Mouse (Mus musculus) embryonic facial prominence, embryonic 13.5 days (tissue): Measurements from ENCODE around the gene Tgfbr3. TPM values are rescaled to one million over a fixed set of nuclear protein-coding genes. Genes with fewer than 3 reads are reported as not detected.

ENCODE experiments used
- ATAC-seq: fragments of 200-750 bp; cut with Nextera tagmentation; 2 replicates; pipeline ENCODE4 v1.8.0; 2017; ENCODE audit warnings: low read depth; ENCODE audit not compliant: insufficient number of reproducible peaks, insufficient read depth, low FRiP score, low TSS enrichment
- H3K27ac ChIP-seq: fragments of 300-500 bp; sonication (generic); 2 replicates; pipeline ENCODE4 v1.5.1; 2015; ENCODE audit warnings: moderate library complexity, mild to moderate bottlenecking, inconsistent platforms
- H3K27me3 ChIP-seq: fragments of 300-500 bp; sonication (generic); 2 replicates; pipeline ENCODE4 v1.6.1; 2015; ENCODE audit warnings: mild to moderate bottlenecking, inconsistent platforms
- H3K36me3 ChIP-seq: fragments of 300-500 bp; sonication (generic); 2 replicates; pipeline ENCODE4 v1.6.1; 2015; ENCODE audit warnings: mild to moderate bottlenecking, inconsistent platforms
- H3K4me1 ChIP-seq: fragments of 300-500 bp; sonication (generic); 2 replicates; pipeline ENCODE4 v1.6.1; 2015; ENCODE audit warnings: inconsistent platforms
- H3K4me2 ChIP-seq: fragments of 300-500 bp; sonication (generic); 2 replicates; pipeline ENCODE4 v1.6.1; 2015; ENCODE audit warnings: moderate library complexity, mild to moderate bottlenecking, inconsistent platforms
- H3K4me3 ChIP-seq: fragments of 300-500 bp; sonication (generic); 2 replicates; pipeline ENCODE4 v1.5.1; 2015; ENCODE audit warnings: mild to moderate bottlenecking, inconsistent platforms
- H3K9ac ChIP-seq: fragments of 300-500 bp; sonication (generic); 2 replicates; pipeline ENCODE4 v1.6.1; 2015; ENCODE audit warnings: mild to moderate bottlenecking, inconsistent platforms
- H3K9me3 ChIP-seq: fragments of 300-500 bp; sonication (generic); 2 replicates; pipeline ENCODE4 v1.6.1; 2016; ENCODE audit warnings: inconsistent platforms
- WGBS: fragments of 180-500 bp; shearing (Covaris S2); methylation state at CpG from one replicate; pipeline ENCODE4 v1.1.7; 2015; ENCODE audit warnings: mixed read lengths; 5-methylcytosine and 5-hydroxymethylcytosine counted together
- polyA plus RNA-seq: library from polyadenylated mRNA; unstranded; fragments of >200 nt; fragmentation: Nextera tagmentation; extraction: Ambion mirVana; gene quantifications from 2 replicates; pipeline ENCODE4 v1.2.1, GENCODE M21; 2015

Gene Tgfbr3
- polyA plus RNA-seq, 1 experiment from 2014 or later = 35.9 TPM

DNA sequence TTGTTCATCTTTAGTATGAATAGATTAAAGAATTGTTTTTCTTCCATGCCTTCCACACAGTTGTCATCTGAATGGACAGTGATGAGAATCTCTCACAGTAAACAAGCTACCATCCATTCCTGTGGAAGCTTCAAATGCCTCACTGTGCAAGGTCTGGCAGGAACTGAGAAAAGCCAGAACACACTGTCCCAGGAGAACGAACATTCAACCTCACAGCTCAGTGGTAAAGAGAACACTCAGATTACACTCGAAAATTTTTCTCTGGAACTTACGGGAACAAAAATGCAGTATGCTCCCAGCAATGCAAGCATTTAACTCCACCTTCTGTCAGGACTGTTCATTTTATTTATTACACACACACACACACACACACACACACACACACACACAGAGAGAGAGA is 13.2 kb downstream of the Tgfbr3 start:
- Histone ChIP-seq H3K4me1 (peaks cover 43% of the 10 kb centered on the region), H3K27ac (no peak overlapping the region; the same call in 1 of the 2 replicates), H3K36me3 (peaks cover 10% of the 10 kb centered on the region), H3K9me3 (no peaks in the 10 kb centered on the region), H3K4me2 (no peak overlapping the region), H3K9ac (no peak overlapping the region), H3K4me3 (no peak overlapping the region), H3K27me3 (no peaks in the 10 kb centered on the region)
- WGBS = 30% methylated on average over 3 of the region's 3 CpGs
- ATAC-seq = no peak

GRCm38 (mm10) chr5:107272252-107273028 is 17.0 kb downstream of the Tgfbr3 start:
- 56% methylated on average over 11 of the region's 11 CpGs for WGBS
- Histone ChIP-seq H3K36me3 (no peaks in the 10 kb centered on the region), H3K9ac (no peak overlapping the region), H3K4me3 (no peak overlapping the region), H3K4me1 (peaks cover 65% of the 10 kb centered on the region), H3K27ac (no peak overlapping the region), H3K4me2 (no peak overlapping the region), H3K27me3 (no peaks in the 10 kb centered on the region), H3K9me3 (no peaks in the 10 kb centered on the region)
- no peak for ATAC-seq

DNA sequence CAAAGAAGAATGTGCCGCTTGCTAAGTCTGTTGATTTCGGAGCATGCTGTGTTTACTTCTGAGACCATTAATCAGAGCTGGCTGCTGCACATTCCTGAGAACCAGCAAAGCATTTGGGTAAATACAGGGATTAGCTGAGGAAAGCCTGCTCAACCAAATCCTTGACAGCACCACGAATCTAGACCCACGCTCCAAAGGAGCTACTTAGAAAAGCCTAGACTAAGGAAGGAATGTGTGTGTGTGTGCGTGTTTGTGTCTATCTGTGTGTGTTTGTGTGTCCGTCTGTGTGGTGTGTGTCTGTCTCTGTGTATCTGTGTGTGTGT is 20.5 kb downstream of the Tgfbr3 start:
- Histone ChIP-seq H3K4me3 (no peak overlapping the region), H3K4me1 (peaks cover 58% of the 10 kb centered on the region), H3K9me3 (no peaks in the 10 kb centered on the region), H3K27ac (peak overlapping the region; percentile 79), H3K27me3 (no peaks in the 10 kb centered on the region), H3K9ac (no peak overlapping the region), H3K36me3 (peaks cover 9% of the 10 kb centered on the region; the same call in 1 of the 2 replicates), H3K4me2 (peak overlapping the region; percentile 44)
- 22% methylated on average over 6 of the region's 6 CpGs for WGBS
- ATAC-seq = no peak

GRCm38 (mm10) chr5:107268121-107269005 is 21.1 kb downstream of the Tgfbr3 start:
- H3K4me1 ChIP-seq = peaks cover 55% of the 10 kb centered on the region
- H3K4me2 ChIP-seq = peak overlapping the region; percentile 44

GRCm38 (mm10) chr5:107266566-107266965 is 22.9 kb downstream of the Tgfbr3 start:
- Histone ChIP-seq H3K4me1 (peaks cover 47% of the 10 kb centered on the region), H3K4me3 (no peak overlapping the region), H3K27ac (no peak overlapping the region), H3K4me2 (no peak overlapping the region), H3K9ac (no peak overlapping the region), H3K9me3 (no peaks in the 10 kb centered on the region), H3K36me3 (peaks cover 9% of the 10 kb centered on the region; the same call in 1 of the 2 replicates), H3K27me3 (no peaks in the 10 kb centered on the region)
- ATAC-seq = no peak
- 86% methylated on average over 3 of the region's 3 CpGs for WGBS

More at GRCm38 (mm10) chr5:107268121-107269005, 21.1 kb downstream of the Tgfbr3 start:
- H3K36me3 ChIP-seq = peaks cover 9% of the 10 kb centered on the region; the same call in 1 of the 2 replicates
- ATAC-seq = no peak
- H3K27me3 ChIP-seq = no peaks in the 10 kb centered on the region
- 23% methylated on average over 16 of the region's 16 CpGs for WGBS
- H3K27ac ChIP-seq = peak overlapping the region; percentile 79
- H3K4me3 ChIP-seq = no peak overlapping the region
- no peaks in the 10 kb centered on the region for H3K9me3 ChIP-seq
- 0 out of 2 replicates have a peak overlapping the region, but pooled peaks have one; percentile 27 for H3K9ac ChIP-seq

DNA sequence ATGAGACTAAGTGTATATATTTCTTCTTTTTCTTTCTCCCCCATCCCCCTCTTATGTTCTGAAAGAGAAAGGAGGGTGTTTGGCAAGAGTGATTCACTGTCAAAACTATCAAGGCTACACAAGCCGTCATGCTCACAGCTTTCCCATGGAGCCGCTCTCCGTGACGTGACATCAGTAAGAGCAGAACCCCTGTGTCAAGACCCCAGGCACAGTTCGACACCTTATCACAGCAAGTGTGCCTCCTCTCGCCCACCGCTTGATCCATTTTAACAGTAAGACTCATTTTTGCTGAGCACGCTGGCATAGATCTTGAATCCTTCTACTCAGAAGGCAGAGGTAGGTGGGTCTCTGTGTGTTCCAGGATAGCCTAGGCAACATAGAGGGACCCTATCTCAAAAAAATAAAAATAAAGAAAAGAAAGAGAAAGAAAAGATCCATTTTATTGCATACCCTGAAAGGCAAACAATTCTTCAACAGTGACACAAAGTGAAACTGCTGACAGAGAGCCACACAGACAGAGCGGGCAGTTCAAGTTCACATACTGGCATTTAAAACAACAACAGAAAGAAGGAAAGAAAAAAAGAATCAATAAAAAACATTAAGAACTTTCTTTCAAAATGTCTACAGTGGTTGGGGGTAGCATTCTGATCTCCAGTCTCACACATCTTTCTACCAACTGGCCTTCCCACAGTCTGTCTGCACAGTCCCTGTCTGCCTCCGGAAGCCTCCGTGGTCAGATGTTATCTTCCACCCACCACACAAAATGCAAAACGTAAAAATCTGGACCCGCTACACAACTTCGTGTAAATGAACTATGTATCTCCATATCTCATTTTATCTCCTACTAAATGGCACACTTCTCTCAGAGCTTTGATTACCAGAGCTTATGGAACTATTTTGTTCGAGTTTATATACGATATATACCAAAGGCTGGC is 24.7 kb downstream of the Tgfbr3 start:
- Histone ChIP-seq H3K4me1 (peaks cover 41% of the 10 kb centered on the region), H3K27ac (no peak overlapping the region), H3K9ac (no peak overlapping the region), H3K36me3 (peaks cover 9% of the 10 kb centered on the region; the same call in 1 of the 2 replicates), H3K9me3 (no peaks in the 10 kb centered on the region), H3K4me3 (no peak overlapping the region), H3K27me3 (no peaks in the 10 kb centered on the region), H3K4me2 (no peak overlapping the region)
- 86% methylated on average over 16 of the region's 16 CpGs for WGBS
- ATAC-seq = no peak

DNA sequence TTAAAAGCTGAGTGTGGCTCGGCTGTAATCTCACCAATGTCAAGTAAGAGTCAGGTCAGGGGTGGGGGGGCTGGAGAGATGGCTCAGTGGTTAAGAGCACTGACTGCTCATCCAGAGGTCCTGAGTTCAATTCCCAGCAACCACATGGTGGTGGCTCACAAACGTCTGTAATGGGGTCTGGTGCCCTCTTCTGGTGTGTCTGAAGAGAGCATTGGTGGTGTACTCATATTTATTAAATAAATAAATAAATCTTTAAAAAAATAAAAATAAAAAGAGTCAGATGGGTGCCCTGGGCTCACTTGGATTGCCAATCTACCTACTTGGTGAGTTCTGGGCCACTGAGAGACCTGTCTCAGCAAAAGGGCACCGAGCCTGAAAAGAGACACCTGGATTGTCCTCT is 25.6 kb downstream of the Tgfbr3 start:
- no peaks in the 10 kb centered on the region for H3K9me3 ChIP-seq
- H3K9ac ChIP-seq = no peak overlapping the region
- H3K27ac ChIP-seq = no peak overlapping the region
- no peaks in the 10 kb centered on the region for H3K27me3 ChIP-seq
- peaks cover 14% of the 10 kb centered on the region for H3K36me3 ChIP-seq
- no peak overlapping the region for H3K4me3 ChIP-seq
- 87% methylated on average over 3 of the region's 3 CpGs for WGBS
- no peak for ATAC-seq
- no peak overlapping the region for H3K4me2 ChIP-seq
- peaks cover 33% of the 10 kb centered on the region for H3K4me1 ChIP-seq

- H3K4me1 ChIP-seq = peaks cover 16% of the 10 kb centered on the region
- H3K27me3 ChIP-seq = no peaks in the 10 kb centered on the region
- no peak overlapping the region for H3K27ac ChIP-seq
- no peak overlapping the region for H3K4me3 ChIP-seq
- H3K36me3 ChIP-seq = peaks cover 17% of the 10 kb centered on the region
- 81% methylated on average over 6 of the region's 6 CpGs for WGBS
- no peak overlapping the region for H3K4me2 ChIP-seq
- no peak for ATAC-seq
- no peaks in the 10 kb centered on the region for H3K9me3 ChIP-seq
- H3K9ac ChIP-seq = no peak overlapping the region
Measured at GRCm38 (mm10) chr5:107261930-107262329, 27.5 kb downstream of the Tgfbr3 start.

GRCm38 (mm10) chr5:107260708-107261495 is 28.5 kb downstream of the Tgfbr3 start:
- no peak overlapping the region for H3K4me3 ChIP-seq
- no peaks in the 10 kb centered on the region for H3K9me3 ChIP-seq
- no peak overlapping the region for H3K27ac ChIP-seq
- H3K27me3 ChIP-seq = no peaks in the 10 kb centered on the region
- H3K9ac ChIP-seq = no peak overlapping the region
- ATAC-seq = no peak
- no peak overlapping the region for H3K4me2 ChIP-seq
- peaks cover 15% of the 10 kb centered on the region for H3K4me1 ChIP-seq
- peaks cover 17% of the 10 kb centered on the region for H3K36me3 ChIP-seq
- WGBS = 64% methylated on average over 10 of the region's 10 CpGs

DNA sequence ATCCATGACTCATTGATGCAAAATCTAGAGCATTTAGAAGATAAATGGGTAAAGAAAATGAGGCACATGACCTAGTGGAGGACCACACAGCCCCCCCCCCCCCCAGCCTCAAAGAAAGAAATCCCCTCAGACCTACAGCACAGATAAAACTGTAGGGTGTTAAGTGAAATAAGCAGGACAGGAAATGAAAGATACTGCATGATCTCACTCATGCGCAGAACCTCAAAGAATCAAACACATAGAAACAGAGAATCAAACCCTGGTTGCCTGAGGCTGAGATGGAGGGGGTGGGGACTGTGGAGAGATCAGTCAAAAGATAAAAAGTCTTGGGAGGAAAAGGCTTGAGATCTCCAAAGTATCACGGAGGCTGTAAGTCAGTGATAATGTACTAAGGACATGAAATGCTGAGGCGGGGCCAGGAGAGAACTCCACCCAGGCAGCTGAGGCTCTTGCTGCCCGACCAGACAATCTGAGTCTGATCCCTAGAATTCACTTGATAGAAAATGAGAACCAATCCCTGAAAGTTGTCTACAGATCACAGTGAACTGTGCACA is 29.9 kb downstream of the Tgfbr3 start:
- no peaks in the 10 kb centered on the region for H3K9me3 ChIP-seq
- H3K9ac ChIP-seq = no peak overlapping the region
- ATAC-seq = no peak
- H3K4me2 ChIP-seq = no peak overlapping the region
- H3K27ac ChIP-seq = no peak overlapping the region
- peaks cover 15% of the 10 kb centered on the region for H3K4me1 ChIP-seq
- H3K36me3 ChIP-seq = peaks cover 19% of the 10 kb centered on the region
- no peak overlapping the region for H3K4me3 ChIP-seq
- H3K27me3 ChIP-seq = no peaks in the 10 kb centered on the region
- WGBS = 69% methylated on average over 4 of the region's 4 CpGs
